Comparison of ENCODE assay signal across 11 mouse cellular contexts in genomic region chr19:36669720-36670451, GRCm38 (mm10).
A peak's percentile ranks its signal among the peaks of the same experiment; 100 is the strongest.
DNase-seq lines count a peak whose midpoint lies in the region; ATAC-seq and TF ChIP-seq lines count a peak whose summit lies in the region.
"Had no signal": no experiment of that assay in that cellular context is flagged by ENCODE, and none has a peak within 500 bp of the region (broad histone marks: within the 10 kb centered on the region; RNA-seq: fewer than 3 reads in every experiment).

No protein-coding gene starts in this region.

- ATAC-seq in kidney, embryonic 16.5 days (ENCODE audit: low FRiP score, low TSS enrichment) = no peak
- ATAC-seq in embryonic facial prominence, embryonic 14.5 days (ENCODE audit: low read depth) = no peak
- no peak for ATAC-seq in heart, postnatal 0 days (ENCODE audit: insufficient read depth, low read depth)

- H3K9ac ChIP-seq in kidney, embryonic 16.5 days (replicated peaks; ENCODE audit: low read length) = no peak overlapping the region
- H3K9ac ChIP-seq in embryonic facial prominence, embryonic 14.5 days (ENCODE audit: low read depth, low read length) = no peak overlapping the region
- 0 out of 2 replicates have a peak overlapping the region, but pooled peaks have one; percentile 2 for H3K9ac ChIP-seq in heart, postnatal 0 days (replicated peaks; ENCODE audit: low read depth, low read length)
- H3K9ac ChIP-seq: stomach, embryonic 15.5 days had no signal

- H3K27me3 ChIP-seq in kidney, embryonic 16.5 days (ENCODE audit: insufficient read depth, low read length) = no peaks in the 10 kb centered on the region
- no peaks in the 10 kb centered on the region for H3K27me3 ChIP-seq in embryonic facial prominence, embryonic 14.5 days (replicated peaks; ENCODE audit: control insufficient read depth, insufficient read depth, low read length)
- H3K27me3 ChIP-seq in heart, postnatal 0 days (ENCODE audit: control insufficient read depth, insufficient read depth, low read length) = no peaks in the 10 kb centered on the region
- H3K27me3 ChIP-seq: stomach, embryonic 15.5 days had no signal

- H3K27ac ChIP-seq in kidney, embryonic 16.5 days (ENCODE audit: low read length) = peak overlapping the region; percentile 52; the same call in 1 of the 2 replicates
- H3K27ac ChIP-seq in brown adipose tissue, adult 24 weeks (replicated peaks; ENCODE audit: low read depth, low read length) = peak overlapping the region; percentile 61
- peak overlapping the region; percentile 22; the same call in 1 of the 2 replicates for H3K27ac ChIP-seq in embryonic facial prominence, embryonic 14.5 days (replicated peaks; ENCODE audit: low read depth, low read length)
- H3K27ac ChIP-seq in heart, postnatal 0 days (ENCODE audit: low read depth) = peak overlapping the region; percentile 85
- H3K27ac ChIP-seq: stomach, embryonic 15.5 days had no signal

- H3K4me3 ChIP-seq in kidney, embryonic 16.5 days (ENCODE audit: low read length) = no peak overlapping the region
- no peak overlapping the region for H3K4me3 ChIP-seq in brown adipose tissue, adult 24 weeks (ENCODE audit: insufficient read depth, low read depth, low read length)
- no peak overlapping the region for H3K4me3 ChIP-seq in embryonic facial prominence, embryonic 14.5 days (ENCODE audit: low read depth, low read length)
- H3K4me3 ChIP-seq in heart, postnatal 0 days (ENCODE audit: low read depth, low read length) = no peak overlapping the region
- H3K4me3 ChIP-seq: stomach, embryonic 15.5 days had no signal

- peaks cover 37% of the 10 kb centered on the region for H3K4me1 ChIP-seq in kidney, embryonic 16.5 days (ENCODE audit: insufficient read depth, low read length)
- H3K4me1 ChIP-seq in brown adipose tissue, adult 24 weeks (ENCODE audit: control insufficient read depth, insufficient read depth, insufficient read length, low read length) = peaks cover 11% of the 10 kb centered on the region
- 0 out of 2 replicates have a peak, but pooled peaks cover 3% of the 10 kb centered on the region for H3K4me1 ChIP-seq in embryonic facial prominence, embryonic 14.5 days (ENCODE audit: control insufficient read depth, insufficient read depth, low read length)
- peaks cover 62% of the 10 kb centered on the region for H3K4me1 ChIP-seq in heart, postnatal 0 days (ENCODE audit: control insufficient read depth, insufficient read depth)

- H3K4me2 ChIP-seq in kidney, embryonic 16.5 days (replicated peaks; ENCODE audit: low read depth, low read length) = no peak overlapping the region
- H3K4me2 ChIP-seq in embryonic facial prominence, embryonic 14.5 days (ENCODE audit: low read depth, low read length) = no peak overlapping the region
- H3K4me2 ChIP-seq in heart, postnatal 0 days (ENCODE audit: low read depth, low read length) = no peak overlapping the region
- H3K4me2 ChIP-seq: stomach, embryonic 15.5 days had no signal

- no peak for TF ChIP-seq EP300 in heart, postnatal 0 days (IDR thresholded peaks at IDR 0.05; ENCODE audit: low read depth)

- DNase-seq in kidney, adult 9 months = no peak
- no peak for DNase-seq in embryonic facial prominence, embryonic 14.5 days (ENCODE audit: low spot score)
- peak; percentile 4 for DNase-seq in heart, postnatal 0 days (ENCODE audit: low spot score)
- no peak for DNase-seq in frontal cortex, postnatal 36 days (ENCODE audit: low spot score in 2 of 2)
- DNase-seq in frontal cortex, adult 2 months (ENCODE audit: extremely low spot score in 1 of 2, low spot score in 1 of 2) = no peak
- DNase-seq: kidney, adult 8-10 months; lung, postnatal 14 days; right cerebral cortex, postnatal 4 days had no signal

- H3K9me3 ChIP-seq in kidney, embryonic 16.5 days (ENCODE audit: low read length) = no peaks in the 10 kb centered on the region
- no peaks in the 10 kb centered on the region for H3K9me3 ChIP-seq in embryonic facial prominence, embryonic 14.5 days (ENCODE audit: control insufficient read depth, low read length)
- H3K9me3 ChIP-seq in heart, postnatal 0 days (replicated peaks; ENCODE audit: control insufficient read depth, low read length) = no peaks in the 10 kb centered on the region
- H3K9me3 ChIP-seq: stomach, embryonic 15.5 days had no signal

- TF ChIP-seq CTCF in heart, postnatal 0 days (IDR thresholded peaks at IDR 0.05; ENCODE audit: low read depth) = no peak

- 64% methylated on average over 5 of the region's 5 CpGs for WGBS in kidney, embryonic 16.5 days
- 42% methylated on average over 5 of the region's 5 CpGs for WGBS in embryonic facial prominence, embryonic 14.5 days
- WGBS in heart, postnatal 0 days = 50% methylated on average over 5 of the region's 5 CpGs

- no peaks in the 10 kb centered on the region for H3K36me3 ChIP-seq in kidney, embryonic 16.5 days (ENCODE audit: insufficient read depth, low read length)
- no peaks in the 10 kb centered on the region for H3K36me3 ChIP-seq in embryonic facial prominence, embryonic 14.5 days (ENCODE audit: control insufficient read depth, insufficient read depth, low read length)
- no peaks in the 10 kb centered on the region for H3K36me3 ChIP-seq in heart, postnatal 0 days (replicated peaks; ENCODE audit: control insufficient read depth, insufficient read depth, low read length)
- H3K36me3 ChIP-seq: stomach, embryonic 15.5 days had no signal

Comparison
In these comparisons a context has a peak if more than half of its experiments do, and no peak if none do; other contexts are left out.
1. H3K27ac ChIP-seq: peak in every context shown above with its lines; median percentile 85 in heart, postnatal 0 days; 61 in brown adipose tissue, adult 24 weeks; 52 in kidney, embryonic 16.5 days; 22 in embryonic facial prominence, embryonic 14.5 days.